Mouse (Mus musculus): Measurements from ENCODE around the gene Steap4.

Gene Steap4

GRCm38 (mm10) chr5:7974522-7975197 is 14.4 kb downstream of the Steap4 start:
- ChIA-PET CTCF (interaction anchor here in 3 of 4 experiments (0.6 to 1.4 kb wide), 3 partner anchors 9 to 506 kb away, joined by 3 to 6 read pairs (median 3); no protein-coding TSS in a partner anchor), POLR2A (interaction anchor here in 2 of 4 experiments (0.6 to 0.7 kb wide), 2 partner anchors 15 to 646 kb away, joined by 3 read pairs; no protein-coding TSS in a partner anchor)

- ChIA-PET POLR2A (interaction anchor here in 1 of 4 experiments (0.5 kb wide), 1 partner anchor 14 kb away, joined by 4 read pairs; no protein-coding TSS in a partner anchor), CTCF (no interaction called here)
These were observed 20.3 kb downstream of the Steap4 start for GRCm38 (mm10) chr5:7980586-7980985.

GRCm38 (mm10) chr5:7987962-7988361 is 27.7 kb downstream of the Steap4 start:
- ChIA-PET CTCF (no interaction called here), POLR2A (interaction anchor here in 2 of 4 experiments (0.6 to 1.0 kb wide), 2 partner anchors 15 to 135 kb away, joined by 3 to 4 read pairs; no protein-coding TSS in a partner anchor)

GRCm38 (mm10) chr5:7988415-7988814 is 28.2 kb downstream of the Steap4 start:
- CTCF ChIA-PET, result no interaction called here

GRCm38 (mm10) chr5:7991631-7992030 is 31.4 kb downstream of the Steap4 start:
- CTCF ChIA-PET, result interaction anchor here in 1 of 4 experiments (1.1 kb wide), 1 partner anchor 26 kb away, joined by 3 read pairs; no protein-coding TSS in a partner anchor
- POLR2A ChIA-PET, result interaction anchor here in 1 of 4 experiments (0.6 to 1.1 kb wide), 2 partner anchors 10 to 765 kb away, joined by 3 read pairs; no protein-coding TSS in a partner anchor

More at GRCm38 (mm10) chr5:7988415-7988814, 28.2 kb downstream of the Steap4 start:
- POLR2A ChIA-PET, result interaction anchor here in 2 of 4 experiments (0.6 to 1.0 kb wide), 2 partner anchors 15 to 136 kb away, joined by 3 to 4 read pairs; no protein-coding TSS in a partner anchor

- CTCF ChIA-PET, result interaction anchor here in 1 of 4 experiments (0.9 kb wide), 1 partner anchor 40 kb away, joined by 3 read pairs; no protein-coding TSS in a partner anchor
- POLR2A ChIA-PET, result no interaction called here
These were observed 33.5 kb downstream of the Steap4 start for GRCm38 (mm10) chr5:7993766-7994165.

GRCm38 (mm10) chr5:7995288-7995897 is 35.1 kb downstream of the Steap4 start:
- ChIA-PET CTCF (no interaction called here), POLR2A (no interaction called here)

- ChIA-PET POLR2A (no interaction called here), CTCF (interaction anchor here in 2 of 4 experiments (0.8 to 1.2 kb wide), 3 partner anchors 17 to 31 kb away, joined by 3 to 5 read pairs (median 4); no protein-coding TSS in a partner anchor)
These were observed 36.3 kb downstream of the Steap4 start for GRCm38 (mm10) chr5:7996401-7997044.

- ChIA-PET CTCF (interaction anchor here in 2 of 4 experiments (0.8 to 1.2 kb wide), 3 partner anchors 18 to 32 kb away, joined by 3 to 5 read pairs (median 4); no protein-coding TSS in a partner anchor), POLR2A (no interaction called here)
These were observed 36.8 kb downstream of the Steap4 start for GRCm38 (mm10) chr5:7997086-7997485.

- POLR2A ChIA-PET, result no interaction called here
These were observed 40.2 kb downstream of the Steap4 start for GRCm38 (mm10) chr5:8000466-8000865.

GRCm38 (mm10) chr5:8002827-8003226 is 42.6 kb downstream of the Steap4 start:
- POLR2A ChIA-PET, result interaction anchor here in 1 of 4 experiments (1.2 kb wide), 1 partner anchor 14 kb away, joined by 4 read pairs; no protein-coding TSS in a partner anchor
- CTCF ChIA-PET, result interaction anchor here in 1 of 4 experiments (0.6 kb wide), 1 partner anchor 53 kb away, joined by 3 read pairs; no protein-coding TSS in a partner anchor

More at GRCm38 (mm10) chr5:8000466-8000865, 40.2 kb downstream of the Steap4 start:
- CTCF ChIA-PET, result no interaction called here

GRCm38 (mm10) chr5:8013276-8013675 is 53.0 kb downstream of the Steap4 start:
- CTCF ChIA-PET, result no interaction called here
- POLR2A ChIA-PET, result no interaction called here
